Mouse (Mus musculus) myocyte (in vitro differentiated cells): ENCODE data around the gene Kcnip1.

Experiments
- CEBPB ChIP-seq: IDR thresholded peaks from 2 replicates; pipeline ENCODE4 v1.6.1; 2011; ENCODE audit warnings: mild to moderate bottlenecking, moderate library complexity; ENCODE audit not compliant: poor library complexity, insufficient read depth, severe bottlenecking
- E2F4 ChIP-seq: IDR thresholded peaks from one replicate; pipeline ENCODE4 v1.6.1; 2011; ENCODE audit warnings: mild to moderate bottlenecking, control low read depth, moderate library complexity; ENCODE audit not compliant: insufficient read depth
- MAX ChIP-seq: IDR thresholded peaks from one replicate; pipeline ENCODE4 v1.6.1; 2011; ENCODE audit warnings: low read depth, mild to moderate bottlenecking, control low read depth
- MYOD1 ChIP-seq, 3 experiments: IDR thresholded peaks; one replicate each; pipeline ENCODE4 v1.6.1; 2011; ENCODE audit warnings: control low read depth in 2 of 3, low read depth in 2 of 3, mild to moderate bottlenecking in 2 of 3, moderate library complexity in 1 of 3; ENCODE audit not compliant: insufficient read length in 2 of 3, control insufficient read depth in 1 of 3
- MYOG ChIP-seq, 3 experiments: IDR thresholded peaks; one replicate each; pipeline ENCODE4 v1.6.1; 2011; ENCODE audit warnings: control low read depth in 2 of 3, low read depth in 2 of 3, mild to moderate bottlenecking in 2 of 3; ENCODE audit not compliant: insufficient read length in 2 of 3, control insufficient read depth in 1 of 3, insufficient read depth in 1 of 3
- POLR2A ChIP-seq: IDR thresholded peaks from one replicate; pipeline ENCODE4 v1.6.1; 2011; ENCODE audit warnings: low read depth, mild to moderate bottlenecking, control low read depth, moderate library complexity; ENCODE audit not compliant: insufficient read length
- POLR2AphosphoS2 ChIP-seq: IDR thresholded peaks from one replicate; pipeline ENCODE4 v1.6.1; 2011; ENCODE audit warnings: low read depth, control low read depth; ENCODE audit not compliant: insufficient read length
- REST ChIP-seq: IDR thresholded peaks from one replicate; pipeline ENCODE4 v1.6.1; 2011; ENCODE audit warnings: mild to moderate bottlenecking, control low read depth, moderate library complexity; ENCODE audit not compliant: insufficient read depth, insufficient read length
- SRF ChIP-seq: IDR thresholded peaks from one replicate; pipeline ENCODE4 v1.6.1; 2011; ENCODE audit warnings: low read depth; ENCODE audit not compliant: control insufficient read depth, insufficient read length
- TCF12 ChIP-seq: IDR thresholded peaks from one replicate; pipeline ENCODE4 v1.6.1; 2011; ENCODE audit warnings: mild to moderate bottlenecking, control low read depth; ENCODE audit not compliant: poor library complexity, insufficient read depth, severe bottlenecking
- TCF3 ChIP-seq: IDR thresholded peaks from one replicate; pipeline ENCODE4 v1.6.1; 2011; ENCODE audit warnings: low read depth, control low read depth; ENCODE audit not compliant: insufficient read length
- USF1 ChIP-seq: IDR thresholded peaks from one replicate; pipeline ENCODE4 v1.6.1; 2011; ENCODE audit warnings: low read depth, mild to moderate bottlenecking, control low read depth, moderate library complexity

- TF ChIP-seq POLR2AphosphoS2: no peak
- TF ChIP-seq POLR2A: no peak
- TF ChIP-seq REST: no peak
- no peak for TF ChIP-seq TCF12
- no peak for TF ChIP-seq MAX
- TF ChIP-seq USF1: no peak
- TF ChIP-seq E2F4: no peak
- no peak for TF ChIP-seq CEBPB
- no peak for TF ChIP-seq SRF
- TF ChIP-seq TCF3: no peak
- no peak for TF ChIP-seq MYOG (IDR thresholded peaks at IDR 0.05; ENCODE audit: control insufficient read depth in 1 of 3, insufficient read depth in 1 of 3, insufficient read length in 2 of 3, low read depth in 2 of 3)
- TF ChIP-seq MYOD1 (IDR thresholded peaks at IDR 0.05; ENCODE audit: control insufficient read depth in 1 of 3, insufficient read length in 2 of 3, low read depth in 2 of 3): no peak
Observed at GRCm38 (mm10) chr11:33932386-33933111, 60.4 kb downstream of the Kcnip1 start.
